Mouse (Mus musculus): ENCODE measurements around the gene Rnf34.
A peak's percentile ranks its signal among the peaks of the same experiment; 100 is the strongest.

Rnf34 gene

GRCm38 (mm10) chr5:122849521-122850318, at the start of gene Rnf34:
Gene Rnf34, plus strand, starts transcription at chr5:122850048.
- peak; percentile 83 for DNase-seq (ENCODE audit: extremely low read depth, low read depth)

GRCm38 (mm10) chr5:122800345-122801010, 49.4 kb upstream of the Rnf34 start:
- DNase-seq (ENCODE audit: extremely low read depth, low read depth) = no peak

- no peak for DNase-seq (ENCODE audit: extremely low read depth, low read depth)
These were observed 48.2 kb upstream of the Rnf34 start for GRCm38 (mm10) chr5:122801684-122802083.

- DNase-seq (ENCODE audit: extremely low read depth, low read depth) = no peak
These were observed 47.1 kb upstream of the Rnf34 start for GRCm38 (mm10) chr5:122802706-122803105.

- DNase-seq (ENCODE audit: extremely low read depth, low read depth) = no peak
These were observed 44.3 kb upstream of the Rnf34 start for GRCm38 (mm10) chr5:122805503-122805902.

GRCm38 (mm10) chr5:122811364-122812079, 38.3 kb upstream of the Rnf34 start:
- peak; percentile 59 for DNase-seq (ENCODE audit: extremely low read depth, low read depth)

GRCm38 (mm10) chr5:122812699-122813098, 37.1 kb upstream of the Rnf34 start:
- DNase-seq (ENCODE audit: extremely low read depth, low read depth) = no peak

- peak; percentile 96 for DNase-seq (ENCODE audit: extremely low read depth, low read depth)
These were observed 28.9 kb upstream of the Rnf34 start, which contains the start of gene Anapc5 for GRCm38 (mm10) chr5:122820777-122821523. Gene Anapc5, minus strand, starts transcription at chr5:122821339.

- DNase-seq (ENCODE audit: extremely low read depth, low read depth) = no peak
These were observed 28.3 kb upstream of the Rnf34 start for GRCm38 (mm10) chr5:122821524-122821885.

GRCm38 (mm10) chr5:122822441-122822840, 27.4 kb upstream of the Rnf34 start:
- DNase-seq (ENCODE audit: extremely low read depth, low read depth) = no peak

- DNase-seq (ENCODE audit: extremely low read depth, low read depth) = peak; percentile 16
These were observed 25.9 kb upstream of the Rnf34 start for GRCm38 (mm10) chr5:122823976-122824375.

- DNase-seq (ENCODE audit: extremely low read depth, low read depth) = no peak
These were observed 25.4 kb upstream of the Rnf34 start for GRCm38 (mm10) chr5:122824450-122824849.

- no peak for DNase-seq (ENCODE audit: extremely low read depth, low read depth)
These were observed 24.7 kb upstream of the Rnf34 start for GRCm38 (mm10) chr5:122825099-122825498.

- DNase-seq (ENCODE audit: extremely low read depth, low read depth) = no peak
These were observed 17.3 kb upstream of the Rnf34 start for GRCm38 (mm10) chr5:122832536-122832935.

- no peak for DNase-seq (ENCODE audit: extremely low read depth, low read depth)
These were observed 16.9 kb upstream of the Rnf34 start for GRCm38 (mm10) chr5:122832996-122833395.

GRCm38 (mm10) chr5:122841126-122841525, 8.7 kb upstream of the Rnf34 start:
- DNase-seq (ENCODE audit: extremely low read depth, low read depth) = no peak

- DNase-seq (ENCODE audit: extremely low read depth, low read depth) = no peak
These were observed 6.0 kb upstream of the Rnf34 start for GRCm38 (mm10) chr5:122843799-122844198.

- no peak for DNase-seq (ENCODE audit: extremely low read depth, low read depth)
These were observed 613 bp downstream of the Rnf34 start for GRCm38 (mm10) chr5:122850319-122851002.

- DNase-seq (ENCODE audit: extremely low read depth, low read depth) = no peak
These were observed 2.8 kb downstream of the Rnf34 start for GRCm38 (mm10) chr5:122852611-122853010.

GRCm38 (mm10) chr5:122855858-122856257, 6.0 kb downstream of the Rnf34 start:
- no peak for DNase-seq (ENCODE audit: extremely low read depth, low read depth)

- DNase-seq (ENCODE audit: extremely low read depth, low read depth) = peak; percentile 52
These were observed 13.2 kb downstream of the Rnf34 start for GRCm38 (mm10) chr5:122863053-122863452.
